Mouse (Mus musculus) G1E (cell line): ENCODE results near the gene Oat. TPM values are rescaled to one million over a fixed set of nuclear protein-coding genes. Genes with fewer than 3 reads are reported as not detected.

Experiments
- ATAC-seq: 2 replicates; pipeline ENCODE4 v1.8.0; 2016; ENCODE audit warnings: mild to moderate bottlenecking; ENCODE audit not compliant: insufficient number of reproducible peaks, poor library complexity, low FRiP score, severe bottlenecking; ENCODE audit errors: extremely low read depth
- DNase-seq: peaks from one replicate; pipeline ENCODE4 v3.0.0; 2012; ENCODE audit warnings: low spot score
- H3K27me3 ChIP-seq: 2 replicates; pipeline ENCODE4 v1.6.1; 2012; ENCODE audit warnings: mild to moderate bottlenecking, low read length, inconsistent platforms; ENCODE audit not compliant: insufficient read depth
- H3K36me3 ChIP-seq: replicated peaks from 2 replicates; pipeline ENCODE3; 2012; ENCODE audit warnings: mild to moderate bottlenecking, inconsistent platforms
- H3K4me1 ChIP-seq: 2 replicates; pipeline ENCODE4 v1.6.1; 2012; ENCODE audit warnings: low read depth, low read length, inconsistent platforms, mixed read lengths; ENCODE audit not compliant: insufficient read depth
- H3K4me3 ChIP-seq: 2 replicates; pipeline ENCODE4 v1.5.1; 2012; ENCODE audit warnings: low read depth, mild to moderate bottlenecking, inconsistent platforms, low read length, moderate library complexity, mixed read lengths
- H3K9me3 ChIP-seq: replicated peaks from 2 replicates; pipeline ENCODE4 v1.6.1; 2012; ENCODE audit warnings: inconsistent platforms
- CTCF ChIP-seq: IDR thresholded peaks from 2 replicates; pipeline ENCODE4 v1.5.1; 2012; ENCODE audit warnings: low read depth, low read length, inconsistent platforms, mixed read lengths
- GATA1 ChIP-seq: IDR thresholded peaks from 2 replicates; pipeline ENCODE4 v1.6.1; 2012; ENCODE audit warnings: borderline replicate concordance, low read length, inconsistent platforms, mixed read lengths
- GATA2 ChIP-seq: IDR thresholded peaks from 2 replicates; pipeline ENCODE4 v1.6.1; 2012; ENCODE audit warnings: low read depth, low read length, inconsistent platforms, borderline replicate concordance
- POLR2AphosphoS5 ChIP-seq: IDR thresholded peaks from 2 replicates; pipeline ENCODE4 v1.6.1; 2012; ENCODE audit warnings: low read depth, low read length, inconsistent platforms; ENCODE audit not compliant: insufficient replicate concordance
- TAL1 ChIP-seq: conservative IDR thresholded peaks from 2 replicates; pipeline ENCODE4 v1.6.1; 2012; ENCODE audit warnings: low read depth, low read length, inconsistent platforms, mixed read lengths
- polyA plus RNA-seq: library from polyadenylated mRNA; stranded (reverse); fragments of >175 nt; gene quantifications from 2 replicates; pipeline ENCODE4 v1.2.3, GENCODE M21; 2012
- total RNA-seq, 2 experiments: library from RNA; stranded (forward) in 1 of 2; stranded (reverse) in 1 of 2; fragments of 200-1000 nt in 1 of 2; fragments of >200 nt in 1 of 2; fragmentation: Nextera tagmentation in 1 of 2; gene quantifications; 2 replicates each; pipeline ENCODE4 v1.2.3; 2014 to 2017

The Oat gene
- total and polyA plus RNA-seq, 3 experiments: 2.5 to 109 (median 72.4) TPM

GRCm38 (mm10) chr7:132556575-132556974 is 19.6 kb downstream of the Oat start:
- H3K27me3 ChIP-seq: no peaks in the 10 kb centered on the region
- TF ChIP-seq GATA2: no peak
- TF ChIP-seq GATA1: no peak
- no peak for TF ChIP-seq CTCF
- TF ChIP-seq TAL1: no peak
- TF ChIP-seq POLR2AphosphoS5: no peak
- peaks cover 8% of the 10 kb centered on the region for H3K4me1 ChIP-seq
- DNase-seq (no peak), ATAC-seq (no peak)
- peaks cover 54% of the 10 kb centered on the region for H3K36me3 ChIP-seq
- no peak overlapping the region for H3K4me3 ChIP-seq
- no peaks in the 10 kb centered on the region for H3K9me3 ChIP-seq

- Histone ChIP-seq H3K27me3 (no peaks in the 10 kb centered on the region), H3K4me1 (peaks cover 14% of the 10 kb centered on the region), H3K9me3 (no peaks in the 10 kb centered on the region), H3K4me3 (no peak overlapping the region), H3K36me3 (peaks cover 47% of the 10 kb centered on the region)
- TF ChIP-seq POLR2AphosphoS5 (no peak), CTCF (no peak), GATA1 (no peak), GATA2 (no peak), TAL1 (no peak)
- ATAC-seq (no peak), DNase-seq (no peak)
Measured at GRCm38 (mm10) chr7:132555911-132556310, 20.3 kb downstream of the Oat start.

- ATAC-seq (no peak), DNase-seq (no peak)
- Histone ChIP-seq H3K4me1 (peaks cover 14% of the 10 kb centered on the region), H3K9me3 (no peaks in the 10 kb centered on the region), H3K4me3 (no peak overlapping the region), H3K27me3 (no peaks in the 10 kb centered on the region; the same call in 1 of the 2 replicates), H3K36me3 (peaks cover 29% of the 10 kb centered on the region)
- TF ChIP-seq TAL1: no peak
- TF ChIP-seq GATA1: no peak
- TF ChIP-seq POLR2AphosphoS5: no peak
- TF ChIP-seq CTCF: no peak
Measured at GRCm38 (mm10) chr7:132554091-132554490, 22.1 kb downstream of the Oat start.

GRCm38 (mm10) chr7:132551351-132552126 is 24.7 kb downstream of the Oat start:
- peaks cover 11% of the 10 kb centered on the region for H3K27me3 ChIP-seq
- peaks cover 8% of the 10 kb centered on the region for H3K4me1 ChIP-seq
- ATAC-seq (peak; percentile 94), DNase-seq (peak; percentile 91)
- H3K36me3 ChIP-seq: peaks cover 7% of the 10 kb centered on the region
- peak overlapping the region; percentile 66 for H3K4me3 ChIP-seq
- TF ChIP-seq TAL1 (no peak), CTCF (peak; percentile 60), POLR2AphosphoS5 (no peak)
- no peaks in the 10 kb centered on the region for H3K9me3 ChIP-seq

- TF ChIP-seq POLR2AphosphoS5 (no peak), GATA1 (no peak)
- no peak for ATAC-seq
- H3K36me3 ChIP-seq: no peaks in the 10 kb centered on the region
- H3K4me3 ChIP-seq: no peak overlapping the region
- no peaks in the 10 kb centered on the region for H3K9me3 ChIP-seq
- H3K4me1 ChIP-seq: peaks cover 8% of the 10 kb centered on the region
- DNase-seq: no peak
- H3K27me3 ChIP-seq: peaks cover 14% of the 10 kb centered on the region
Measured at GRCm38 (mm10) chr7:132547126-132547525, 29.1 kb downstream of the Oat start.

- no peak for TF ChIP-seq CTCF
- no peak for TF ChIP-seq GATA1
- no peak for ATAC-seq
Measured at GRCm38 (mm10) chr7:132542427-132542826, 33.8 kb downstream of the Oat start.

GRCm38 (mm10) chr7:132541566-132541965 is 34.6 kb downstream of the Oat start:
- H3K27me3 ChIP-seq: peaks cover 3% of the 10 kb centered on the region; the same call in 1 of the 2 replicates
- no peaks in the 10 kb centered on the region for H3K9me3 ChIP-seq
- no peak overlapping the region for H3K4me3 ChIP-seq
- no peak for DNase-seq
- ATAC-seq: no peak
- TF ChIP-seq CTCF: no peak
- TF ChIP-seq GATA1: no peak
- TF ChIP-seq TAL1: no peak
- no peak for TF ChIP-seq POLR2AphosphoS5
- no peak for TF ChIP-seq GATA2
- H3K4me1 ChIP-seq: no peaks in the 10 kb centered on the region
- no peaks in the 10 kb centered on the region for H3K36me3 ChIP-seq

More at GRCm38 (mm10) chr7:132542427-132542826, 33.8 kb downstream of the Oat start:
- H3K4me1 ChIP-seq: no peaks in the 10 kb centered on the region
- no peaks in the 10 kb centered on the region for H3K36me3 ChIP-seq
- H3K27me3 ChIP-seq: peaks cover 10% of the 10 kb centered on the region
- no peaks in the 10 kb centered on the region for H3K9me3 ChIP-seq
- no peak for DNase-seq
- H3K4me3 ChIP-seq: no peak overlapping the region
